Mouse (Mus musculus) embryonic facial prominence, embryonic 15.5 days (tissue): ENCODE results near the gene Dedd. TPM values are rescaled to one million over a fixed set of nuclear protein-coding genes. Genes with fewer than 3 reads are reported as not detected.
"Not testable (repeated sequence)": the region's sequence is repeated elsewhere in the genome, so short reads cannot be mapped to it uniquely, and the experiment has no call there.

Experiments used
- ATAC-seq: fragments of 200-750 bp; cut with Nextera tagmentation; 2 replicates; pipeline ENCODE4 v1.8.0; 2017; ENCODE audit warnings: low read depth, moderate TSS enrichment; ENCODE audit not compliant: insufficient number of reproducible peaks, low FRiP score, low TSS enrichment
- H3K27ac ChIP-seq: fragments of 300-500 bp; sonication (generic); replicated peaks from 2 replicates; pipeline ENCODE4 v1.5.1; 2015; ENCODE audit warnings: mild to moderate bottlenecking, inconsistent platforms
- H3K27me3 ChIP-seq: fragments of 300-500 bp; sonication (generic); 2 replicates; pipeline ENCODE4 v1.6.1; 2015; ENCODE audit warnings: inconsistent platforms
- H3K36me3 ChIP-seq: fragments of 300-500 bp; sonication (generic); 2 replicates; pipeline ENCODE4 v1.6.1; 2015; ENCODE audit warnings: mild to moderate bottlenecking, inconsistent platforms
- H3K4me1 ChIP-seq: fragments of 300-500 bp; sonication (generic); 2 replicates; pipeline ENCODE4 v1.6.1; 2015; ENCODE audit warnings: inconsistent platforms
- H3K4me2 ChIP-seq: fragments of 300-500 bp; sonication (generic); replicated peaks from 2 replicates; pipeline ENCODE4 v1.6.1; 2015; ENCODE audit warnings: mild to moderate bottlenecking, inconsistent platforms
- H3K4me3 ChIP-seq: fragments of 300-500 bp; sonication (generic); replicated peaks from 2 replicates; pipeline ENCODE4 v1.5.1; 2015; ENCODE audit warnings: mild to moderate bottlenecking, inconsistent platforms
- H3K9ac ChIP-seq: fragments of 300-500 bp; sonication (generic); 2 replicates; pipeline ENCODE4 v1.6.1; 2015; ENCODE audit warnings: inconsistent platforms
- H3K9me3 ChIP-seq: fragments of 300-500 bp; sonication (generic); replicated peaks from 2 replicates; pipeline ENCODE4 v1.6.1; 2016; ENCODE audit warnings: inconsistent platforms
- WGBS: fragments of 180-500 bp; shearing (Covaris S2); methylation state at CpG from one replicate; pipeline ENCODE4 v1.1.7; 2015; 5-methylcytosine and 5-hydroxymethylcytosine counted together
- polyA plus RNA-seq: library from polyadenylated mRNA; unstranded; fragments of >200 nt; fragmentation: Nextera tagmentation; extraction: Ambion mirVana; gene quantifications from 2 replicates; pipeline ENCODE4 v1.2.1, GENCODE M21; 2015

Dedd gene
- polyA plus RNA-seq, 1 experiment from 2014 or later, result 55.1 TPM

DNA sequence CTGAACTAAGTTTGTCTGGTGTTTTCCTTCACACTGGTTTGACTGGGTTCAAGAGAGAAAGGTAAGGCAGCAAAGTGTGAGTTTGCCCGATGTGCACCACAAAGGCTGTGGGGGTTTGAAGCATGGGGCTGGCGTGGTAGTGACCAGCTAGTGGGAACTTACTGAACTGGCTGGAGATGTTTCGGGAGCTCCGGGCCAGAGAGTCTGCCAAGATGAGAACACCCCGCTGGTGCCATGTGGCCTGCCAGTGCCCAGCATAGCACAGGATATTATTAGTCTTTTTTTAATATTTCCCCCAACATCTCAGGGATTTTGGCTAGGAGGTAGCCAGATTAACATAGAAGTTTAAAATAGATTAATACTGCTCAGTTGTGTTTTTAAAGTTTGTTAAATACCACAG, 8.8 kb upstream of the Dedd start:
- no peak overlapping the region for H3K4me2 ChIP-seq
- no peaks in the 10 kb centered on the region for H3K27me3 ChIP-seq
- WGBS, result 18% methylated on average over 5 of the region's 5 CpGs

GRCm38 (mm10) chr1:171321415-171321814, 7.5 kb upstream of the Dedd start:
- H3K9me3 ChIP-seq, result no peaks in the 10 kb centered on the region
- no peak overlapping the region for H3K9ac ChIP-seq
- H3K27me3 ChIP-seq, result no peaks in the 10 kb centered on the region
- no peak overlapping the region for H3K4me3 ChIP-seq
- H3K36me3 ChIP-seq, result no peaks in the 10 kb centered on the region
- H3K4me2 ChIP-seq, result no peak overlapping the region
- ATAC-seq, result no peak
- no peaks in the 10 kb centered on the region for H3K4me1 ChIP-seq
- H3K27ac ChIP-seq, result no peak overlapping the region

More for the DNA sequence above, 8.8 kb upstream of the Dedd start:
- no peak for ATAC-seq
- Histone ChIP-seq H3K9me3 (no peaks in the 10 kb centered on the region), H3K4me3 (no peak overlapping the region), H3K36me3 (no peaks in the 10 kb centered on the region), H3K27ac (no peak overlapping the region), H3K4me1 (no peaks in the 10 kb centered on the region), H3K9ac (no peak overlapping the region)

DNA sequence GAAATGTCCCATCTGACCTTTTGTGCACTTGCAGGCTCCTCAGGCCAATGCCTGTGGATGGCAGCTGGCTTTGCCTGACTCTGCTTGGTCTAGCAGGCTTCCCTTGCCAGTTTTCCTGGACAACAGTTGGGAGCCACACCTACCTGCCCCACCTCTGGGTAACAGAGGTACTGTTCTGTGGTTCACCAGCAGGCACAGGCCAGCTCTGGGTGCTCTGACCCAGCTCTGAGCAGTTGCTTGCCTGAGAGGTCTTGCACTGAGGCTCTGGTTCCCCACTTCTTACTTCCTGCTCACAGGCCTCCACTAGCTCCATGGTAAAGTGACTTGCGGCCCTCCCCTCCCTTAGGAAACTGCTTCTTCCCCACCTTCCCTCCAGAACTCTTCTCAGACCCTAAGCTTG, 6.9 kb upstream of the Dedd start:
- Histone ChIP-seq H3K27me3 (no peaks in the 10 kb centered on the region), H3K9ac (no peak overlapping the region), H3K27ac (no peak overlapping the region), H3K4me2 (no peak overlapping the region), H3K36me3 (no peaks in the 10 kb centered on the region), H3K4me3 (no peak overlapping the region), H3K4me1 (0 out of 2 replicates have a peak, but pooled peaks cover under 1% of the 10 kb centered on the region), H3K9me3 (no peaks in the 10 kb centered on the region)
- ATAC-seq, result no peak; the same call in 1 of the 2 replicates
- WGBS, result 67% methylated on average over 1 of the region's 1 CpGs

DNA sequence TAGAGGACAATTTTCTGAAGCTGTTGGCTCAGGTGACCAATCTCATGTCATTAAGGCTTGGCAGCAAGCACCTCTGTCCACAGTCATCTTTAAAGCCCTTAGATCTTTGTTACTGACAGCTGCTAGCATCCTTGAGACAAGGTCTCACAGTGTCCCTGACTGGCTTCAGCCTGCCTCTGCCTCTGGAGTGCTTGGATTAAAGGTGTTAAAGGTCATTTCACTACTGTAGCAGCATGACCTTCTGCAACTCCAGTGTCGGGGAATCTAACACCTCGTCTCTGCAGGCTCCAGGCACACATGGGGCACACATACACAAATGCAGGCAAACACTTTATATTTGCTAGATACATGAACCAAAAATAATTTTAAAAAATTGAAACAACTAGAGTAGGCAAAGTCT, 3.4 kb upstream of the Dedd start:
- Histone ChIP-seq H3K9me3 (no peaks in the 10 kb centered on the region), H3K4me1 (peaks cover 17% of the 10 kb centered on the region), H3K27ac (no peak overlapping the region), H3K9ac (no peak overlapping the region), H3K36me3 (no peaks in the 10 kb centered on the region), H3K4me3 (no peak overlapping the region), H3K27me3 (no peaks in the 10 kb centered on the region), H3K4me2 (no peak overlapping the region)
- WGBS, result 87% methylated on average over 2 of the region's 2 CpGs
- ATAC-seq, result no peak

GRCm38 (mm10) chr1:171326588-171326987, 2.4 kb upstream of the Dedd start:
- not testable (repeated sequence) for H3K4me3 ChIP-seq, H3K9me3 ChIP-seq, H3K9ac ChIP-seq, ATAC-seq, H3K27ac ChIP-seq, H3K4me2 ChIP-seq, H3K27me3 ChIP-seq, H3K36me3 ChIP-seq
- WGBS, result 83% methylated on average over 4 of the region's 4 CpGs
- peaks cover 27% of the 10 kb centered on the region for H3K4me1 ChIP-seq

DNA sequence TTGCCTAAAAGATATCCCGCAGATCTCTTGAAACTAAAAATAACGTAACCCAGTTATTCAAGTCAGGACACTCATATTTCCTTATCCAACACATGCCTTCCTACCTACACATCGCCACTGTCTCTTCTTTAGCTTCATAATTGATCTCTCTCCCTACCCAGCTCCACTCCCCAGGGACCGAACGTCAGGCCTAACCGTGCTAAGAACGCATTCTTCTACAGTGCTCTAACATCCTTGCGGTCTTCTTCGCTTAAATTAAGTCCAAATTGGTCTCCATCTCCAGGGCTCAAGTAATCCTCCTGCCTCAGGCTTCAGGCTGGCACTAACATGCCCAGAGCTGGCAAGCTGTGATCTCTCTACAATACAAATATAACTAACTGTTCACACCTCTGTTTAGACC, 701 bp upstream of the Dedd start:
- 18% methylated on average over 9 of the region's 9 CpGs for WGBS

DNA sequence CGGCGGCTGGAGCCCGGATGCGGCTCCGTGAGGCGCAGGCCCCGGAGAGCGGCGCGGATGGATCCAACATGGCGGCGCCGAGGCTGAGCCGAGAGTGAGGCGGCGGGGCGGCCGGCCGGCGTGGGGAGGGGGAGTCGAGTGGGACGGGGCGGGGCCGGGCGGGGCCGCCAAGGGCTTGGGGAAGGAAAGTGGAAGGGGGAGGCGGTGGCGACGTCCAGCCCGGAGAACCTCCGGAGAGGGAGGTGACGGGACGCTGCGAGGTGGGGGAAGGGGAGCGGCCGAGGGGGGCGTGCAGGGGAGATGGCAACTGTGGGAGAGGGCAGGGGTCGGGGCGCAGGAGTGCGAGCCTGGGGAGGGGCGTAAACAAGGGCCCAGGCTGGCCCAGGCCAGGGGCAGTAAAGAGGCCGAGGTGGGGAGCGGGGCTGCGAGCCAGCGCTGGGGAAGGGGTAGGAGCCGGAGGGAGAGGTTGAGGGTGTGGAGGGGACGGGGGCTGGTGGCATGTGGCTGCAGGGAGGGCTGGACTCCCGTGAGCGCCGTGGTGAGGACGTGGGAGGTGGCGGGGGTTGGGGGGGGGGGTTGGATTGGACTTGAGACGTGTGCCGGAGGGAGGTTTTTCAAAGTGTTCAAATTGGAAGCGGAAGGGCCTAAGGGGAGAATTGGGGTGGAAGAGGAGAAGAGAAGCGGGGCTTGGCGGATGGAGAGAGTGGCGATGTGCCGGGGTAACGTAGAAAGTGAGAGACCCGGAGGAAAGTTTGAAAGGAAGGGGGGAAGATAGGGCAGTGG, 679 bp downstream of the Dedd start:
- Histone ChIP-seq H3K4me2 (peak overlapping the region; percentile 72), H3K27me3 (no peaks in the 10 kb centered on the region), H3K9me3 (no peaks in the 10 kb centered on the region), H3K9ac (peak overlapping the region; percentile 96), H3K4me3 (peak overlapping the region; percentile 84), H3K36me3 (no peaks in the 10 kb centered on the region), H3K27ac (peak overlapping the region; percentile 99), H3K4me1 (peaks cover 27% of the 10 kb centered on the region)
- peak; percentile 92 for ATAC-seq
- WGBS, result under 1% methylated on average over 55 of the region's 61 CpGs

More for the DNA sequence above, 701 bp upstream of the Dedd start:
- Histone ChIP-seq H3K4me1 (peaks cover 27% of the 10 kb centered on the region), H3K27ac (peak overlapping the region; percentile 99), H3K9me3 (no peaks in the 10 kb centered on the region), H3K4me2 (peak overlapping the region; percentile 72), H3K27me3 (no peaks in the 10 kb centered on the region), H3K9ac (peak overlapping the region; percentile 96), H3K4me3 (peak overlapping the region; percentile 84), H3K36me3 (no peaks in the 10 kb centered on the region)
- ATAC-seq, result no peak

GRCm38 (mm10) chr1:171330216-171330560, 1.2 kb downstream of the Dedd start:
- ATAC-seq, result no peak
- Histone ChIP-seq H3K27ac (peak overlapping the region; percentile 99), H3K9ac (peak overlapping the region; percentile 96), H3K4me1 (peaks cover 27% of the 10 kb centered on the region), H3K36me3 (no peaks in the 10 kb centered on the region), H3K4me2 (peak overlapping the region; percentile 72), H3K4me3 (peak overlapping the region; percentile 84), H3K27me3 (no peaks in the 10 kb centered on the region), H3K9me3 (no peaks in the 10 kb centered on the region)
- WGBS, result 0% methylated on average over 4 of the region's 4 CpGs

DNA sequence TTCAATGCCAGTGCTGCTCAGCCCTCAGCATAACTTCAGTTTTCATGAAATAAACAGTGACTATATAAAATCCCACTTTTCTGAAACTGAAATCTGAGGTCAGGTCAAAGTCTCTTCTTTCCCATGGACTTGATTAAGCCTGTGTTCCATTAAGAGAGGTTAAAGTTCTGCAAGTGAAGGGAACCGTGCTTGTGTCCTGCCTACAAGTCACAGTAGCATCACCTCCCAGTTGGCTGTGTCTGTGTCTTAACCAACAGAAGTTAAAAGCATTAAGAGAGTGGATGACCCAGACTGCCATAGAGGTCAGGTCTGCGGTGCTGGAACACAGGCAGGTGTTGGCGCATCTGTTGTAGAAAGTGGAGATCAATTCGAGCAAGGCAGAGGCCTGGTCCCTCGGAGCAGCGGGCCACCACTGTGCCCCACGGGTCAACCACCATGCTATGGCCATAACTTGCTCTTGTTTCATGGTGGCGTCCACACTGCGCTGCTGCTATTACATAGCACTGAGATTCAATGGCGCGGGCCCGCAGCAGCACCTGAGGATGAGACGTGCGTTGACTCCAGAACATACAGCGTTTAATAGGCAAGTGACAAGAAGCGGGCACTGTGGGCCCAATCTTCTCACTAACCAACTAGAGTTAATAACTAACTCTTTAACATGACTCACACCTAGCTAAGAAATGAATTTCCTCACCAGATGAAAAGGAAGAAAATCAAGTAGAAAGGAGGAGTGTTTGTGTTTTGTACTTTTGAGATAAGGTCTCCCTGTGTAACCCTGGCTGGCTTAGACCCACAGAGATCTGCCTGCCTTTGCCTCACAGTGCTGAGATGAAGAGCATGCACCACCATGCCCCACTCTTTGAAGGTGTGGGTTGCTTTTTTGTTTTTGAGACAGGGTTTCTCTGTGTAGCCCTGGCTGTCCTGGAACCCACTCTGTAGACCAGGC, 13.6 kb downstream of the Dedd start:
- Histone ChIP-seq H3K4me2 (no peak overlapping the region), H3K36me3 (peaks cover 57% of the 10 kb centered on the region)
- ATAC-seq, result no peak

GRCm38 (mm10) chr1:171343922-171344677, 15.2 kb downstream of the Dedd start:
- Histone ChIP-seq H3K36me3 (peaks cover 44% of the 10 kb centered on the region), H3K4me2 (peak overlapping the region; percentile 67), H3K27me3 (no peaks in the 10 kb centered on the region), H3K27ac (no peak overlapping the region), H3K4me1 (peaks cover 16% of the 10 kb centered on the region), H3K9me3 (no peaks in the 10 kb centered on the region), H3K9ac (no peak overlapping the region), H3K4me3 (peak overlapping the region; percentile 86; the same call in 1 of the 2 replicates)
- WGBS, result 65% methylated on average over 9 of the region's 9 CpGs
- ATAC-seq, result no peak

More for the DNA sequence above, 13.6 kb downstream of the Dedd start:
- no peak overlapping the region for H3K9ac ChIP-seq
- no peak overlapping the region for H3K27ac ChIP-seq
- no peak overlapping the region for H3K4me3 ChIP-seq
- peaks cover 16% of the 10 kb centered on the region for H3K4me1 ChIP-seq
- H3K27me3 ChIP-seq, result no peaks in the 10 kb centered on the region
- WGBS, result 93% methylated on average over 16 of the region's 16 CpGs
- H3K9me3 ChIP-seq, result no peaks in the 10 kb centered on the region

GRCm38 (mm10) chr1:171344715-171345114, 15.8 kb downstream of the Dedd start:
- Histone ChIP-seq H3K4me2 (peak overlapping the region; percentile 67), H3K4me3 (peak overlapping the region; percentile 86), H3K27ac (no peak overlapping the region), H3K9ac (no peak overlapping the region), H3K27me3 (no peaks in the 10 kb centered on the region), H3K36me3 (peaks cover 39% of the 10 kb centered on the region), H3K4me1 (peaks cover 16% of the 10 kb centered on the region), H3K9me3 (no peaks in the 10 kb centered on the region)
- ATAC-seq, result no peak
- WGBS, result 73% methylated on average over 9 of the region's 9 CpGs
